Mouse (Mus musculus): Measurements from ENCODE around the gene Slc35d3. TPM values are rescaled to one million over a fixed set of nuclear protein-coding genes. Genes with fewer than 3 reads are reported as not detected.
A peak's percentile ranks its signal among the peaks of the same experiment; 100 is the strongest.

The Slc35d3 gene
- polyA plus RNA-seq, 1 experiment from 2014 or later, result 1.0 TPM

DNA sequence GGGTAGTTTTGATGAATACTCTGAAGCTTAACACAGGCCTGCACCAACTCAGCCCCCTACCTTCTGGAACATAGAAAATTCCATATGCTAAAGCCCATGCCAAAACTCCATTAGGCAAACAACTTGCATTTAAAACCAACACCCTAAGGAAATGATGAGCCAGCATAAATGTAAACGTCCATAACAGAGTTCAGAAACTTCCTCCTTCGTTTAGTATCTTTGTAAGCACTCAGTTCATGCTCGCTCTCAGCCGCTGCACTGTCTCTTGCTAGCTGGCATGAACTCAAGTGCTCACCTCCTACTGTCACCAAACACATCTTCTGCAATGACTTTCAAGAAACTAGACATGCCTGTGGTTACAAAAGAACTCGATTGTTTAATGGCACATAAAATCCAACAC lies 24.1 kb upstream of the Slc35d3 start:
- H3K27ac ChIP-seq, result no peak overlapping the region
- H3K9ac ChIP-seq, result no peak overlapping the region
- WGBS, result 87% methylated on average over 5 of the region's 5 CpGs
- H3K4me3 ChIP-seq, result no peak overlapping the region
- no peaks in the 10 kb centered on the region for H3K27me3 ChIP-seq
- ATAC-seq (ENCODE audit: low FRiP score, low read depth), result no peak
- H3K4me2 ChIP-seq (replicated peaks), result no peak overlapping the region
- no peaks in the 10 kb centered on the region for H3K4me1 ChIP-seq
- no peaks in the 10 kb centered on the region for H3K9me3 ChIP-seq
- no peaks in the 10 kb centered on the region for H3K36me3 ChIP-seq

- H3K9me3 ChIP-seq, result no peaks in the 10 kb centered on the region
- peaks cover 14% of the 10 kb centered on the region for H3K4me1 ChIP-seq
- no peak overlapping the region for H3K9ac ChIP-seq
- H3K4me3 ChIP-seq, result no peak overlapping the region
- no peak overlapping the region for H3K4me2 ChIP-seq (replicated peaks)
- peaks cover 40% of the 10 kb centered on the region for H3K27me3 ChIP-seq
- no peaks in the 10 kb centered on the region for H3K36me3 ChIP-seq
- H3K27ac ChIP-seq, result no peak overlapping the region
- no peak for ATAC-seq (ENCODE audit: low FRiP score, low read depth)
- 87% methylated on average over 7 of the region's 7 CpGs for WGBS
Measured at GRCm38 (mm10) chr10:19855597-19856306, 4.5 kb upstream of the Slc35d3 start.

- H3K9ac ChIP-seq, result no peak overlapping the region
- no peaks in the 10 kb centered on the region for H3K36me3 ChIP-seq
- ATAC-seq (ENCODE audit: low FRiP score, low read depth), result no peak
- no peaks in the 10 kb centered on the region for H3K9me3 ChIP-seq
- H3K4me1 ChIP-seq, result peaks cover 29% of the 10 kb centered on the region
- peaks cover 61% of the 10 kb centered on the region for H3K27me3 ChIP-seq
- no peak overlapping the region for H3K4me3 ChIP-seq
- no peak overlapping the region for H3K27ac ChIP-seq
- no peak overlapping the region for H3K4me2 ChIP-seq (replicated peaks)
- WGBS, result 24% methylated on average over 2 of the region's 2 CpGs
Measured at GRCm38 (mm10) chr10:19853609-19854008, 2.4 kb upstream of the Slc35d3 start.

DNA sequence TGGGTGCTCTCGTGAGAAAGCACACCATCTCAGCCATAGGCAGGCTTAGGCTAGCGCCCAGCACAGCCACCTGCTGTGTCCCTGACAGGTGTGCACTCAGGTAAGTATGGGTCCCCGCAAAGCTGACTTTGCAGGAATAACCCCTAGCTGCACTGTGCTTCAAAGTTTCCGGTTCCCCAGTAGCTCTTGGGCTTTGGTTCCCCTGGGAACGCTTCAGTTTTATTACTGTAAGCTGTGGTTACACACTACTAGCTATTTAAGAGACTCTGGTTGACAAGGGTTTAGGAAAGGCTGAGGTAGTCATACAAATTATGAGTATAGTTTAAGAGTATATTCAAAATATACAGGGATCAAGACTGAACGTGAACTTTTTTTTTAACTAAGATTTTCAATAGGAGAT lies 1.5 kb upstream of the Slc35d3 start:
- no peaks in the 10 kb centered on the region for H3K36me3 ChIP-seq
- H3K9ac ChIP-seq, result no peak overlapping the region
- no peak overlapping the region for H3K4me2 ChIP-seq (replicated peaks)
- peaks cover 68% of the 10 kb centered on the region for H3K27me3 ChIP-seq
- ATAC-seq (ENCODE audit: low FRiP score, low read depth), result no peak
- no peaks in the 10 kb centered on the region for H3K9me3 ChIP-seq
- H3K4me3 ChIP-seq, result no peak overlapping the region
- WGBS, result 16% methylated on average over 6 of the region's 6 CpGs
- H3K27ac ChIP-seq, result no peak overlapping the region
- H3K4me1 ChIP-seq, result peaks cover 29% of the 10 kb centered on the region

GRCm38 (mm10) chr10:19850544-19850997 lies 688 bp downstream of the Slc35d3 start:
- ATAC-seq (ENCODE audit: low FRiP score, low read depth), result peak; percentile 52
- no peak overlapping the region for H3K27ac ChIP-seq

DNA sequence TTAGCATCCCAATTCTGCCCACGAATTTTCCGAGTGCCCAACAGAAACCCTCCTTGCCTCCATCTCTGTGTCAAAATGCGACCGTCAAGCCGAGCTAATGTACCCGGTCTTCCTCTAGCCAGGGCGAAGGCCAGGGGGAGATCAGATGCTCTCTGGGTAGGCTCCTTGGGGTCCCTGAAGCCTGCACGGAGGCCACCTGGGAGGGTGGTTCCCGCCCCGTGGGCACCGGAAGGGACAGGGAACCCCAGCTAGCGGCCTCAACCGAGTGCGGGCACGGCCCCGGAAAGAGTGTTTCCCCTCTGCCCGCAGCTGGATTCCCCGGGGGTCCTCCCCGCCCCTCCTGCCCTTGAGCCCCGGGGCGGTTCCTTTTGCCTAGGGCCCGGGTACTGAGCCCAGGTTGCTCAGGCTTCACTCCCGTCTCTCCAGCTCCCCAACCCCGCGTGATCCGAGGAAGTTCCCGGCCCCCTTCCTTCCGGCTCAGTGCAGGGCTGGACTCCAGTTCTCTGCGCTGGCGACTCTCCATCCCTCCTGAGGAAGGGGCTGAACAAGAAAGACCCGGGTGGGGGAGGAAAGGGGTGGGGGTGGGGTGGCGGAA lies 1.4 kb downstream of the Slc35d3 start:
- Histone ChIP-seq H3K4me2 (replicated peaks) (peak overlapping the region; percentile 99), H3K4me3 (peak overlapping the region; percentile 64), H3K9me3 (no peaks in the 10 kb centered on the region), H3K27ac (no peak overlapping the region), H3K4me1 (peaks cover 29% of the 10 kb centered on the region), H3K9ac (peak overlapping the region; percentile 67), H3K36me3 (no peaks in the 10 kb centered on the region), H3K27me3 (peaks cover 84% of the 10 kb centered on the region)
- 0% methylated on average over 31 of the region's 32 CpGs for WGBS
- ATAC-seq (ENCODE audit: low FRiP score, low read depth), result peak; percentile 26

More at GRCm38 (mm10) chr10:19850544-19850997, 688 bp downstream of the Slc35d3 start:
- H3K4me3 ChIP-seq, result peak overlapping the region; percentile 64
- H3K36me3 ChIP-seq, result no peaks in the 10 kb centered on the region
- H3K9me3 ChIP-seq, result no peaks in the 10 kb centered on the region
- H3K4me1 ChIP-seq, result peaks cover 29% of the 10 kb centered on the region
- peak overlapping the region; percentile 99 for H3K4me2 ChIP-seq (replicated peaks)
- under 1% methylated on average over 36 of the region's 36 CpGs for WGBS
- H3K9ac ChIP-seq, result peak overlapping the region; percentile 67
- H3K27me3 ChIP-seq, result peaks cover 86% of the 10 kb centered on the region

DNA sequence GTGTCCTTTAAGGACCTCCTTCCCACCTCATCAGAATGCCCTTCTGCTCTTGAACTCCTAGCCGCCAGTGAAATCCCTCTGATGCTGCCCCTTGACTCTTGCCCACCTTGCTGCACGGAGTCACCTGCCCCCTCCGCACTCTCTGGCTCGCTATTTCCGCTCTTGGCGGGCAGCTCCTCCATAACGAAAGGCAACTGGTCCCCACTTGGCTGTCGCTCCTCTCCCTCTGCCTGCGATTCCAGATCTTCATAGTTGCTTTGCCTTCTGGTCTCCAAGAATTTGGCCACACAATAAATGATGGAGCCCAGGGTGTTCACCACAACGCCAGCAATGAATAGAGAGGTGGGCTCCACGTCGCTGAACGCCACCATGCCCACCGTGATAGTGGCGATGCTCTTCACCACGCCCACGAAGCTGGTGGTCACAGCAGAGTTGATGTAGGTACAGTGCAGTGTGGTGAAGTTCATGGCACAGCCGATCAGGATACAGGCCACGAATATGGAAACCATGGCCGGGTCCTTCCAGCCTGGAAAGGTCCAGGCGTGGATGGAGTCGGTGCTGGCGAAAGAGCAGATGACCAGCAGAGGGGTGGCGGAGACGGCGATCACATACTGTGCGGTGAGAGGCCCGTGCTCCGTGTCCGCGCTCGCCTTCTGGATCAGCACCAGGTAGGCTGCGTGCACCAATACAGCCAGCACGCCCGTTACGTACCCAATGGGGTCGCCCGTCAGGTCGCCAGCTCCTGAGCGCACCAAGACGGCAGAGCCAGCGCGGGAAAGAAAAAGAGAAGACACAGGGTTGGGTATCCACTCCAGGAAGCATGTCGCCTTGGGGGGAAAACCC lies 2.1 kb downstream of the Slc35d3 start:
- Histone ChIP-seq H3K9ac (0 out of 2 replicates have a peak overlapping the region, but pooled peaks have one; percentile 67), H3K27me3 (peaks cover 83% of the 10 kb centered on the region), H3K4me3 (peak overlapping the region; percentile 64), H3K4me1 (peaks cover 29% of the 10 kb centered on the region), H3K4me2 (replicated peaks) (peak overlapping the region; percentile 99), H3K9me3 (no peaks in the 10 kb centered on the region), H3K27ac (no peak overlapping the region), H3K36me3 (no peaks in the 10 kb centered on the region)
- peak; percentile 7; the same call in 1 of the 2 replicates for ATAC-seq (ENCODE audit: low FRiP score, low read depth)
- WGBS, result 5% methylated on average over 44 of the region's 44 CpGs

GRCm38 (mm10) chr10:19839836-19840235 lies 11.4 kb downstream of the Slc35d3 start:
- Histone ChIP-seq H3K27ac (no peak overlapping the region), H3K4me1 (no peaks in the 10 kb centered on the region), H3K9ac (no peak overlapping the region), H3K9me3 (no peaks in the 10 kb centered on the region), H3K27me3 (peaks cover 12% of the 10 kb centered on the region; the same call in 1 of the 2 replicates), H3K36me3 (no peaks in the 10 kb centered on the region), H3K4me3 (no peak overlapping the region), H3K4me2 (replicated peaks) (no peak overlapping the region)
- whole genome bisulfite sequencing, result 85% methylated on average over 5 of the region's 5 CpGs
- ATAC-seq (ENCODE audit: low FRiP score, low read depth), result no peak

- H3K9ac ChIP-seq, result no peak overlapping the region
- H3K4me2 ChIP-seq (replicated peaks), result no peak overlapping the region
- no peak for ATAC-seq (ENCODE audit: low FRiP score, low read depth)
- H3K27me3 ChIP-seq, result no peaks in the 10 kb centered on the region
- H3K4me3 ChIP-seq, result no peak overlapping the region
- H3K27ac ChIP-seq, result no peak overlapping the region
- no peaks in the 10 kb centered on the region for H3K9me3 ChIP-seq
- 89% methylated on average over 8 of the region's 8 CpGs for WGBS
- no peaks in the 10 kb centered on the region for H3K36me3 ChIP-seq
- no peaks in the 10 kb centered on the region for H3K4me1 ChIP-seq
Measured at GRCm38 (mm10) chr10:19835887-19836710, 15.2 kb downstream of the Slc35d3 start.

DNA sequence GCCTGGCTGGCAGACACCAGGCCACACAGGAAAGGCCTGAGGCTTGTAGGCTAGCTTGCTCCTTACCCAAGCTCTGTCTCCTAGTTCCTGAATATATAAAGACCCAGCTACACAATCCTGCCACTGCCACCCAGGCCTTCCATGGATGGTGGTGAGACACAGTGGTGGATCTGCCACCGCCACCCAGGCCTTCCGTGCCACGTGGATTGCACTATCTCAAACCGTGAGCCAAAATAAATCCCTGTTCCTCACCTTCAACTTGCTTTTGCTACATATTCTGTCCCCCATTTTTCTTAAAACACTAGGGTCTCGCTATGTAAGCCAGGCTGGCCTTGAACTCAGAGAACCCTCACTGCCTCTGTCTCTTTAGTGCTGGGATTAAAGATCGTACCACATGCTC lies 17.0 kb downstream of the Slc35d3 start:
- no peaks in the 10 kb centered on the region for H3K36me3 ChIP-seq
- H3K27ac ChIP-seq, result no peak overlapping the region
- peaks cover 12% of the 10 kb centered on the region for H3K27me3 ChIP-seq
- H3K9me3 ChIP-seq, result no peaks in the 10 kb centered on the region
- H3K4me2 ChIP-seq (replicated peaks), result no peak overlapping the region
- no peak for ATAC-seq (ENCODE audit: low FRiP score, low read depth)
- WGBS, result 91% methylated on average over 6 of the region's 6 CpGs
- H3K9ac ChIP-seq, result no peak overlapping the region
- H3K4me3 ChIP-seq, result no peak overlapping the region
- H3K4me1 ChIP-seq, result no peaks in the 10 kb centered on the region

- Histone ChIP-seq H3K4me2 (replicated peaks) (no peak overlapping the region), H3K9me3 (no peaks in the 10 kb centered on the region), H3K4me1 (peaks cover 3% of the 10 kb centered on the region; the same call in 1 of the 2 replicates), H3K4me3 (no peak overlapping the region), H3K9ac (no peak overlapping the region), H3K27ac (no peak overlapping the region), H3K36me3 (no peaks in the 10 kb centered on the region), H3K27me3 (peaks cover 12% of the 10 kb centered on the region)
- no peak for ATAC-seq (ENCODE audit: low FRiP score, low read depth)
- 79% methylated on average over 5 of the region's 5 CpGs for WGBS
Measured at GRCm38 (mm10) chr10:19831072-19831849, 20.0 kb downstream of the Slc35d3 start.

Data from limb, embryonic 13.5 days (tissue).